Mouse (Mus musculus): ENCODE results near the gene Ddx42. TPM values are rescaled to one million over a fixed set of nuclear protein-coding genes. Genes with fewer than 3 reads are reported as not detected.
A peak's percentile ranks its signal among the peaks of the same experiment; 100 is the strongest.
"Not testable (repeated sequence)": the region's sequence is repeated elsewhere in the genome, so short reads cannot be mapped to it uniquely, and the experiment has no call there.

Ddx42 gene
- total RNA-seq (2022): 10 to 100 TPM; 53.4 to 71.6 (median 64.1) TPM

DNA sequence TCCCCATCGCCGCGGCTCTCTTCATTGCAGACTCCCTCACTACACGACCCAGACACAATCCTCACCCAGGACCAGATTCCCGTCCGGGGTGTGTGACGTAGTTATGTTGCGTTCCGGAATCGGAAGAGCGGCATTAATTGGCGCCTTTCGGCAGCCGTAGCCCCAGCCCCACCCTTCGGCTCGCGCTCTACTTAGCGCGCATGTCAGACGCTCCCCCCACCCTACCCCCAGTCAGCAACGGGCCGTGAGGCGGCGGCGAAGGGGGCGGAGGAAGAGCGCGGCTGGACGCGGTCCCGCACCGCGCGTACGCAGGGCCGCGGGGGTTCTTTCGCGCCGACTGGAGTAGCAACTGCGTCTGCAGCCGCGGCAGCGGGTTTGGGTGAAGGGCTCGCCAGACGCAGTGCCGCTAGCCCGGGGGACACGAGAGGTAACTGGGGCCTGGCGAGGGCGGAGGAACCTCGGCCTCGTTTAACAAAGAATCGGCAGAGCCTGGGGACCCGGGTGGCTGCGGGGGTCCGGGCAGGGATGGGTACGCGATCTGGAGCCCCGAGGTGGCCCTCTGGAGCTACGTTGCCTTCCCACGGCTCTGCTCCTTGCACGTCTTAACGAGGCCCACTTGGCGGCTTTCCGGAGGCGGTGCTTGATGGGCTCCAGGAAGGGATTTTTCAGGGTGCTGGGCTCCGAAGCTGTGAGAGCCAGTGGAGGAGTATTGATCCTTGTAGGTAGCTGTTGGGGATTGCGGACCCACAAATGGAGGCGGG, at the start of gene Ddx42:
Ddx42 (plus strand) TSS at position 197 of the 761 bp plus-strand sequence.
- peak; percentile 89 for DNase-seq

DNA sequence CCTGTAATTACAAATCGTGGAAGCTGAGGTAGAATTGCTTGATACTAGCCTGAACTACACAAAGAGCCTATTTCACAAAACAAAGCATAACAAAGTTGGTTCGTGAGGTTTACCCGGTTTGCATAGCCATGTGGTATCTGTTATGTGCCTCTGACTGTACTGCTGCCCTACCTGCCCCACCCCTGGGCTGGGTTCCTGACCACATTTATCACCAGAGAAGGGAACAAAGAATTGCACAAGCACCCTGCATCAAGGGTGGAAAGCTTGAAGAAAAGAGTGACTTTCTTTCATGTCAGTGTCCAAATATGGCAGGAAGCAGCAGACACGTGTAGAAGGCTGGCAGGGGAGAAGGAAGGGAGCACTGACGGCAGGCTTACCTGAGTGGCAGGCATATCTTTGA, 49.3 kb upstream of the Ddx42 start:
- DNase-seq: no peak

DNA sequence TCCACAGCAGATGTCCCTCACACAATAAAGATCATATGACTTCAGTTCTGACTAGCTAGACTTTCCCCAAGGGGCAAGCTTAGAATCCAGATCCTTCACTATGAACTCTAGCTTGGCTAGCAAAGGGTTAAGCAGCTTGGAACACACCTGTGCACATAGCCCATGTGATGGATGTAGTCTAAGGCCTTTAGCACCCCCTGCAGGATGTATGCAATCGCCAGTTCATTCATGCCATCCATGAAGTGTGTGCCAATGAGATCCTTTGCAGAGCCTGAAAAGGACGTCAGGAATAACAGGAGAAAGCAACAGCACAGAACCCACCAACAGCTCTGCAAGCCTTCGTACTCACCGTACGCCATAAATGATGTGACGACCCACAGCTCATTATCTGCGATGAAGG, 45.9 kb upstream of the Ddx42 start:
- no peak for DNase-seq

- no peak for DNase-seq
These were observed 43.5 kb upstream of the Ddx42 start for GRCm38 (mm10) chr11:106173228-106173627.

DNA sequence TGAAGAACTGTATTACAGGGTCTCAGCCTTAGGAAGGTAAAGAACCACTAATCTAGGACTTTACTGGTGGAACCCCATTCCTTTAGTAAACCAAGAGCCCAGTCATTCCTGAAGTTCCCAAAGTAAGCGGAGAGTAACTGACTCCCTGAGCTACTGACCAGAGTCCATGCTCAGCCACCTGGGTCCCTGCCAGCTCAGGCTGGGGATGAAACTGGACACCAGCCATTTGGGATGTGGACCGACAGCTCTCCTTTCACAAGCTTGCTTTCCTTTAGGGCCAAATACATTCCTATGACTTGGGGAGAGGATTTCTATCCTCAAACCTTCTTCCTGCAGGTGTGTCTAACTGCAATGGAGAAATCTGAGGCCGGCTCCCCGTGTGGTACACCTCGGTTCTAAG, 42.4 kb upstream of the Ddx42 start:
- DNase-seq: no peak

DNA sequence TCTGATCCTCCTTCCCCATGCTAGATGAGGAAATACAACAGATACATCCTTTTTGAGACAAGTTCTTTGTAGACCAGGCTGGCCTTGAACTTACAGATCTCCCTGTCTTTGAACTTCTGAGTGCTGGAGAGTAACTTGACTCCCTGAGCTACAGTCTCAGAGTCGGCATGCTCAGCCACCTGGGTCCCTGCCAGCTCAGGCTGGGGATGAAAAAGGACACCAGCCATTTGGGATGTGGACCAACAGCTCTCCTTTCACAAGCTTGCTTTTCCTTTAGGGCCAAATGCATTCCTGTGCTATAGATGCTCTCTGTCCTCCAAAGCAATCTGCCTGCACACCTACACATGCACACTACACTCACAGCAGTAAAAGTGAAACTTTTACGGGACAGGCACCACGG, 41.6 kb upstream of the Ddx42 start:
- no peak for DNase-seq

DNA sequence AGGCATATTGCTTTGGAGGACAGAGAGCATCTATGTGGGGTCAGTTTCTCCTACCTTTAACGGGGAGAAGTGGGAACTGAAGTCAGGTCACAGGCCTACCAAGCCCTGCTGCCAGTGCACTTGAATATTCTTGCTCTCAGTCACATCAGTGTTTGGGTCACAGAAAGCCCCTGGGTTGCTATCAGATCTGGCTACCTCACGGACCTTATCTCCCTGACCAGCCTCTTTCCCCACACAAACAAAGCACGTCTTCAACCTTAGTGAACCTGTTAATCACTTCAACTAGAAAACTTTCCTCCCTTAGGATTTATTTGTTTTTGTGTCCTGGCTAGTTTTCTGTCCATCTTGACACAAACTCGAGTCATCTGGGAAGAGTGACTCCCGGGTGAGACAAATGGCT, 40.4 kb upstream of the Ddx42 start:
- no peak for DNase-seq

DNA sequence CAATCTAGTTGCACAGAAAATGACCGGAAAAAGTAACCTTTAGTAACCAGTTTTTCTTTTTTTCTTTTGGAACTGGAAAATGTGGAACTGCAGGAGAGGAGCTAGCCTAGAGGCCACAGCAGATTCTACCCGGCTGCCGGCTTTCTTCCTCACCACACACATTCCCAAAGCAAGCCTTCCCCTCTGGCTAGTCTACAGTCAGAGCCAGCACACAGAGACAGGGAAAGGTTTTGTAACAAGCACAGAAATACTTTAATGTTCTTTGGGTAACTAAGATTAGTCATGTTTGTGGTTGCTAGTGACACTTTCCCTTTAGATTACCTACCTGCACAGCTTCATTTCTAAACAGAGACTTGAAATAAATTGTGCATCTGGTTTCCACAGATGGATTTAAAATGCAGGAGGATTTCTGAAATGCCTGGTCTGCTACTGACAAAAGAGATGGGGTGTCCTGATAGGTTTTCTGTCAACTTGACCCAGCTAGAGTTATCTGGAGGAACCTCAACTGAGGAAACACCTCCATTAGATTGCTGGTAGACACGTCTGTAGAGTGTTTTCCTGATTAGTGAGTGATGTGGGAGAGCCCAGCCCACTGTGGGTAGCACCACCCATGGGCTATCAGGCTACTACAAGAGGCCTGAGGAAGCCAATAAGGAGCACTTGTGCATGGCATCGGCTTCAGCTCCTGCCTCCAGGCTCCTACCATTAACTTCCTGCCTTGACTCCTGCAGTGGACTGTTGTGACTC, 38.5 kb upstream of the Ddx42 start:
- DNase-seq: no peak

- DNase-seq: no peak
These were observed 36.8 kb upstream of the Ddx42 start for GRCm38 (mm10) chr11:106179711-106180448.

DNA sequence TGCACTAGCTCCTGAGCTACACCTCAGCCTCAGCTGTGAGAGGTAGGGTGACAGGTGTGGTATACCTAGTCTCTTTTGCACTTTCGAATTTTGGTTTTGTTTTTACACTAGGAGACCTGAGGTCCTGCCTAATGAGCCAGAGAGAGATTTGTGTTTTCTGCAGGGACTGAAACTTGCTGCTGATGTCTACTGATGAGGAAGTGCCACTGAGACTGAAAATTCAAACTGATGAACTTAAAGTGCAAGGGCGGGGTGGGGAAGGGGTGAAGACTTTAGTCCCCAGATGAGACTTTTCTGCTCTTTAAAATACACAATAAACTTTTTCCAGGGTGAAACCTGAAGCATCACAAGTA, 36.3 kb upstream of the Ddx42 start:
- no peak for DNase-seq

DNA sequence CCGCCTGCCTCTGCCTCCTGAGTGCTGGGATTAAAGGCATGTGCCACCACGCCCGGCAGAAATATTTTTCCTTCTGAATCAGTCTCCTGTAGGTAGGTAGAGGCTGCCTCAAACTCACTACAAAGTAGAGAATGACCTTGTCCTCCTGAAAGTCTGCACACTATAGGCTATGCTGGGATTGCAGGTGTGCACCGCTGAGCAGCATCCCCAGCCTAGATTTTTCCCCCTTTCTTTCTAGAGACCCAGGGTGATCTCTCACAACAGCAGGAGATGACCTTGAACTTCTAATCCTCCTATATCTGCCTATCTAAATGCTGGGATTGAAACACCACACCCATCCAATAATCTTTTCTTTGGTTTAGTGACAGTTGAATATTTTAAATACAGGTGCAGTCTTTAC, 29.4 kb upstream of the Ddx42 start:
- DNase-seq: no peak

DNA sequence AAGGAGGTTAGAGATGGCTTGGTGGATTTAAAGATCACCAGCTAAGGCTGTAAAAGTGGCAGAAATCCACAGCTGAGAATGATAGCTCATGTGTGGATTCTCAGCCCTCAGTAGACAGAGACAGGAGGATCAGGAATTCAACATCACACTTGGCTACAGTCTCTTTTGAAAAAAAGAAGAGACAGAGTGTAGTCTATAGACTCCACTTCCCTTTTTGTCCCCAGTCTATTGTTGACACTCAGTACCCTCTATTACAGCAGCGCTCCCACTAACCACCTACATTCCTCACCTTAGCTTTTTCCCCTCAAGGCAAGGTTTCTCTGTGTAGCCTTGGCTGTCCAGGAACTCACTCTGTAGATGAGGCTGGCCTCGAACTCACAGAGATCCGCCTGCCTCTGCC, 25.0 kb upstream of the Ddx42 start:
- no peak for DNase-seq

DNA sequence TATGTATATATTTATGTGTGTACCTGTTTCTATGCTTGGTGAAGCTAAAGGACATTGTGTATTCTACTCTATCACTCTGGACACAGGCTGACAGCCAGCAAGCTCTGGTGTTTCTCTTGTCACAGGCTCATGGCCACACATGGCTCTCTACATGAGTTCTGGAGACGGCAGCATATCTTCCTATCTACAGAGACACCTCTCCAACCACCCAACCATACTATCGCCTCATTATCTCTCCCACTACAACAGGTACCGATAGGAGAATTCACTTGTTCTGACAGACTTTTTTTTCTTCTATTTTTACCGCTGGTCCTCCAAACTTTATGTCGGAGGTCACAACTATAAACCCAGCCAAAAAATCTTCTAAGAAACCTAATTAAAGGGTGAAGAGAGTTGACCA, 24.5 kb upstream of the Ddx42 start:
- no peak for DNase-seq

GRCm38 (mm10) chr11:106192657-106193370, 23.9 kb upstream of the Ddx42 start:
- DNase-seq: no peak

DNA sequence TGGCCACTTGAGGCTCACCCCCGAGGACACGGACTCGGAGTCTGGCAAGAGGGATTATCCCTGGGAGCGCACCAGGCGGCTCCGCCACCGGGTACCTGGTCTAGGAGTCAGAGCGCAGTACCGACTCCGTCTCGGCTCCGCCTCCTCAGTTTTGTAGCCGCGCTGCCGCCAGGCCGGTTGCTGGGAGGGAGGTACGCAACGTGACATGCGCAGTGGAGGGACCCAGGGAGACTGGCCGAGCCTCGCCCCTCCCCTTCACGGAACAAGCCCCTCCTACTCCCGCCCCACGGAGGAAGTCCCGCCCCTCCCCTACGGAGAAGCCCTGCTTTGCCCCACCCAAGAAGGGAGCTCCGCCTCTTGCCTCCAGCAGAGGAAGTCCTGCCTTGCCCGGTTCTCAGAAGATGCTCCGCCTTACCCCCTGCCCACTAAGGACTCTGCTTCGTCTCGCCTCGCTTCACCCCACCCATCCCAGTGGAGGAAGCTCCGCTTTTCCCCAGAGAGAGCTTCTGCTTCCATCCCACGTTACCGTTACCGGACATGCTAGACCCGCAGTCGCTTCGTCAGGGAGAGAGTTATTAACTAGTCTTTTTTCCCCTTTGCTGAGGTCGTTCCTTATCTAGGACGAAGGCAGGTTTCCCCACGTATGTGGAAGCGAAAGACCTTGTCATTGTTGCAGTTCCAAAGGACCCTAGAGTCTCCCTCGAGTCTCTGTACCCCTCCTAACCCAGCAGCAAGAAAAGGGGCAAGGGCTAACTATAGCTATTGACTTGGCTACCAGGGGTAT, 23.2 kb upstream of the Ddx42 start:
- DNase-seq: peak; percentile 96

GRCm38 (mm10) chr11:106194155-106194541, 22.6 kb upstream of the Ddx42 start:
- no peak for DNase-seq

DNA sequence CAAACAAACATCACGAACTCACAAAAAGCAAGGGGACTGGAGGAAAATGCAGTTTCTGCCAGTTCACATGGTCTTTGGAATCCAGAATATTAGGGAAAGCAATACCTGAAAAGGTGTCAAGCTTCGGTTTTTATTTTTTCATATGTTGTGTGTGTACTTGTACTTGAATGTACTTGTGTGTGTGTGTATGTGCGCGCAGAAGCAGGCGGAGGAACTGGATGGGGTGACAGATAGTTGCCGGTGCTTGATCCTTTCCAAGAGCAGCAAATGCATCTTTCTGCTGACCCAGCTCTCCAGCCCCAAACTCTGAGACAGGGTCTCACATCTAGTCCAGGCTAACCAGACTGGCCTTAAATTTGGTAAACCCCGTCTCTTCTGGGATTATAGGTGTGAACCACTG, 21.8 kb upstream of the Ddx42 start:
- no peak for DNase-seq

- no peak for DNase-seq
These were observed 21.4 kb upstream of the Ddx42 start for GRCm38 (mm10) chr11:106195341-106195740.

GRCm38 (mm10) chr11:106198277-106198676, 18.4 kb upstream of the Ddx42 start:
- no peak for DNase-seq

DNA sequence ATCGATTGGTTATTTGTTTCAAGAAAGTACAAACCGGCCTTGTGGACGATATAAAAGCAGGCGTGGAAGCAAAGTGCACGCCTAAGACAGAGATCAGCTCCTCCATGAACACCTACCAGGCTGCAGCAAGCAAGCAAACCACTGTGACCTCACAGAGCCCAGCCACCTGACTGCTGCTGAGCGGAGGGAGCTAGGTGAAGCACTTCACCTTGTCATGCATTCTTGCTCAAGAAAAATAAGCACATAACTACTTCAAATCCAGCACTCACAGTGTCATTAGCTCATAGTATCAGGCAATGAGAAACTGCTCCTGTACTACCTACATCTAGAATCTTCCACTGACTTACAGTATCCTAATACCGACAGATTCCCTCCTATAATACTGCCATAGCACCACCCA, 16.7 kb upstream of the Ddx42 start:
- DNase-seq: not testable (repeated sequence)

DNA sequence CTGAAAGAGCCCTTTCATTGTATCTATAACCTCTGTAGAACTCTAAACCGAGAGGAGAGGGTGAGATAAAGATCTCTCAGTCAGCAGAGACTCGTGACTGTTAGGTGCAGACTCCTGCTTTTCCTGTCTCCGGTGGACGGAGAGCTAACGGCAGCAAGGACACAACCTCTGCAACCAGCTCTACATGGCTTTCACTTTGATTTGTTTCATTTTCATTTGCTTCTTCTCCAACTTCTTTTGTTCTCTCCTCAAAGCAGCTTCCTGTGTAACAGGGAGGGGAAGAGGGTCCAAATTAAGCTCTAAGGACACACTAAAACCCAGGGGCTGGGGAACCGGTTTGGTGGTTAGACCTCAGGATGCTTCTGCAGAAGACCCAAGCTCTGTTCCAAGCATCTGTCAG, 16.0 kb upstream of the Ddx42 start:
- no peak for DNase-seq
